Mouse (Mus musculus) liver, embryonic 14.5 days (tissue): ENCODE results near the gene Gm12184.

ENCODE experiments used
- CTCF ChIP-seq: IDR thresholded peaks from 2 replicates; pipeline ENCODE4 v1.5.1; 2016; ENCODE audit warnings: antibody characterized with exemption, low read depth, control low read depth
- EP300 ChIP-seq: IDR thresholded peaks from 2 replicates; pipeline ENCODE4 v1.6.1; 2016; ENCODE audit warnings: antibody characterized with exemption, low read depth

- no peak for TF ChIP-seq CTCF
- no peak for TF ChIP-seq EP300
These were observed 43.1 kb upstream of the Gm12184 start for GRCm38 (mm10) chr11:48869380-48870110.
